Mouse (Mus musculus): ENCODE measurements around the gene Llgl2.
"Not testable (repeated sequence)": the region's sequence is repeated elsewhere in the genome, so short reads cannot be mapped to it uniquely, and the experiment has no call there.

The Llgl2 gene

GRCm38 (mm10) chr11:115834033-115834432 is 10.2 kb downstream of the Llgl2 start:
- no peak for DNase-seq (ENCODE audit: low spot score in 2 of 2)

- DNase-seq (ENCODE audit: low spot score in 2 of 2), result no peak
Measured at GRCm38 (mm10) chr11:115836656-115837395, 13.0 kb downstream of the Llgl2 start.

GRCm38 (mm10) chr11:115837606-115838345 is 13.9 kb downstream of the Llgl2 start:
- no peak for DNase-seq (ENCODE audit: low spot score in 2 of 2)

GRCm38 (mm10) chr11:115838895-115839311 is 15.1 kb downstream of the Llgl2 start:
- DNase-seq (ENCODE audit: low spot score in 2 of 2), result no peak

DNA sequence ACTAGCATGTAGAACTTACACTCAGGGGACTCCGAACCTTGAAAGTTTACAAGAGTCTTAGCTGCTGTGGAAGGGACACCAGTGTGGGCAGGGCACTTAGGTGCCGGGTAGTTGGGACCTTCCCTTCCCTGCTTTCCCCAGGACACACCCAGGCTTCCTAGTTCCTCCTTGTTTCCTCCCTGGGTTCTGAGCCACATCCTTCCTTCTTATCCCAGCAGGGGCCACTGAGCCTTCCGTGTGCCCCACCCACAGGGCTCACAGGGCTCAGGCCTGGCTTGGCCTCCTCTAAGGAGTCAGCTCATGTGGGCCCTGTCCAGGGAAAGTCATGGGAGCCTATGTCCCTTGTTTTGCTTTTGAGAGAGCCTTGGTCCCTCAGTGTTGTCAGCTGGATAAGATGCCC is 15.9 kb downstream of the Llgl2 start:
- no peak for DNase-seq (ENCODE audit: low spot score in 2 of 2)

DNA sequence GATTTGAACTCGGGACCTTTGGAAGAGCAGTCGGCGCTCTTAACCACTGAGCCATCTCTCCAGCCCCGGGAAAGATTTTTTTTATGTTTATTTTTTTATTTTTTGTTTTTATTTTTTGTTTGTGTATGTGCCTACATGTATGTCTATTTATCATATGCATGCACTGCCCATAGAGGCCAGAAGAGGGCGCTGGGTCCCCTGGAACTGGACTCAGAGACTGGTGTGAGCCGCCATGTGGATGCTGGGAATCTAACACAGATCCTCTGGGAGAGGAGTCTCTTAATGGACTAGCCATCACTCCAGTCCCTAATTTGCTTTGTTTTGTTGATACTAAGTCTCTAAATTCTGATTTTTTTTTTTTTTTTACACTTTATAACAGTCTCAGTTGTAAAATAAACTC is 17.2 kb downstream of the Llgl2 start:
- DNase-seq (ENCODE audit: low spot score in 2 of 2), result no peak

- DNase-seq (ENCODE audit: low spot score in 2 of 2), result no peak
Measured at GRCm38 (mm10) chr11:115841961-115842550, 18.2 kb downstream of the Llgl2 start.

- no peak for DNase-seq (ENCODE audit: low spot score in 2 of 2)
Measured at GRCm38 (mm10) chr11:115843141-115843890, 19.5 kb downstream of the Llgl2 start.

GRCm38 (mm10) chr11:115843891-115844239 is 20.0 kb downstream of the Llgl2 start:
- DNase-seq (ENCODE audit: low spot score in 2 of 2), result no peak

DNA sequence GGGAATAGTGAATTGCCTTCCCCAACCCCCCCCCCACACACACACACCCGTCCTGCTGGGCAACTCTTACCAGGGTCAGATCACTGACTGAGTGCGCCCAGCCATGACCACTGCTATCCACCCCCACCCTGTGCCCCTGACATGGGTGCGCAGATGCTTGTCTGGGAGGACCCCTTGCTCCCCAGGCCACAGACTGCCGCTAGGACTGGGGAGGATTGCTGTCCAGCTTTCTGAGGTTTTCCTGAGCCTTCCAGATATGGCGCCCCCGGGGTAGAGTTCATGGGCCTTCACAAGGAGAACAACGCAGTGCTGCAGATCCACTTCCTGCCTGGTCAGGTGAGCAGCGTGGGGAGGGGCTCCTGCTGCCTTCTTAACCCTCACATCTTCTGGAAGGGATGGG is 20.4 kb downstream of the Llgl2 start:
- no peak for DNase-seq (ENCODE audit: low spot score in 2 of 2)

DNA sequence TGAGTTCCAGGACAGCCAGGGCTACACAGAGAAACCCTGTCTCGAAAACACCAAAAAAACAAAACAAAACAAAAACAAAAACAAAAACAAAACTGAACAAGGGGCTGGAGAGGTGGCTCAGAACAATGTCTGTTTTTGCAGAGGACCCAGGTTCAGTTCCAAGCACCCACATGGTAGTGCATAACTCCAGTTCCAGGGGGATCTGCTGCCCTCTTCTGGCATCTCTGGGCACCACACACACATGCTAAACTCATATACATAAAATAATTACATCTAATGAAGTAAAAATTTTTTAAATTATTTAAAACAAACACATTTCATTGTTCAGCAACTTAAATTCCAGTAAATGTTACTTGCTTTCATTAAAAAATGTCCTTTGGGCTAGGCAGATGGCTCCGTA is 22.0 kb downstream of the Llgl2 start:
- no peak for DNase-seq (ENCODE audit: low spot score in 2 of 2)

DNA sequence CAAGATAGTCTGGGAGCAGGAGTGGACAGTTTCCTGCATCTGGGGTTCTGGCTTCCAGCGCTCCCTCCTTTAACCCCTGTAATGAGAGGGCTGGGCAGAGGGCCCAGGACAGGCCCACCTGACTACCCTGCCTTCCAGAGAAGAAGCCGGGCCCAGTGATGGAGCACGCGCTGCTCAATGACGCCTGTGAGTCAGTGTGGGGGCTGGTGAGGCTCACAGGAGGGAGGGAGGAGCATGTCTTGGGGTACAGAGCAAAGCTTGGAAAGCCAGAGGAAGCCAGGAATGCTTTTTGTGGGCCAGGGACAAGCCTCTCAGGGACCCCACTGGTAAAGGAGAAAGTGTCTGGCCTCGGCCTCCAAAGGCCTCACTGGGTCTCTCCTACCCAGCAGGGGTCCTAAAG is 30.8 kb downstream of the Llgl2 start:
- no peak for DNase-seq (ENCODE audit: low spot score in 2 of 2)

DNA sequence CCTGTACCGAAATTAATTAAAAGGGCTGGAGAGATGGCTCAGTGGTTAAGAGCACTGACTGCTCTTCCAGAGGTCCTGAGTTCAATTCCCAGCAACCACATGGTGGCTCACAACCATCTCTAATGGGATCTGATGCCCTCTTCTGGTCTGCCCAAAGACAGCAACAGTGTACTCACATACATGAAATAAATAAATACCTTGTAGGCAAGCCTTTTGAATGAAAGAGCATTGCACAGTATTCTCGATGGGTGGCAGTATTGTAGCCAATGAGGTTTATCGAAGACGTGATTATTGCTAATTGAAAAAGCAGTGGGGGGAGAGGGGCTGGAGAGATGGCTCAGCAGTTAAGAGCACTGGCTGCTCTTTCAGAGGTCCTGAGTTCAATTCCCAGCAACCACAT is 33.3 kb downstream of the Llgl2 start:
- DNase-seq (ENCODE audit: low spot score in 2 of 2), result not testable (repeated sequence)

- no peak for DNase-seq (ENCODE audit: low spot score in 2 of 2)
Measured at GRCm38 (mm10) chr11:115857936-115858335, 34.1 kb downstream of the Llgl2 start.

DNA sequence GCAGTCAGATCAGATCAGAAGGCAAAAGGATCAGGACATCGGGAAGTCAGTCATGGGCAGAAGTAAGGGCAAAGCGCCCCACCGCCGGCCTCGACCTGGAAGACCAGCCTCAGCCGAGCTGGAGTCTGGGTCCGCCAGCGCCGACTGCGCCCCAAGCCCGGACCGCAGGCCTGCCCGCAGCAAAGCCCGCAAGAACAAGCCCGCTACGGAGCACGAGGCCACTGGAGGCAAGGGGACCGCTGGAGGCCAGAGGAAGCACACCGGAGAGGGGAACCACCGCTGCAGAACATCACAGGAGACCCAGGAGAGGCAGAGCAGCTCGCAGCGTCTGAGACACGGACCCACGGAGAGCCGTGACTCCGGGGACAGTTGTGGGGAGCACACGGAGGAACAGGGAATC is 34.5 kb downstream of the Llgl2 start, which contains the start of gene Myo15b:
TSS of gene Myo15b (plus strand) at position 53 of the 400 bp plus-strand sequence.
- DNase-seq (ENCODE audit: low spot score in 2 of 2), result no peak

GRCm38 (mm10) chr11:115859143-115859945 is 35.5 kb downstream of the Llgl2 start:
- peak; percentile 67 to 89 for DNase-seq (ENCODE audit: low spot score in 2 of 2)

DNA sequence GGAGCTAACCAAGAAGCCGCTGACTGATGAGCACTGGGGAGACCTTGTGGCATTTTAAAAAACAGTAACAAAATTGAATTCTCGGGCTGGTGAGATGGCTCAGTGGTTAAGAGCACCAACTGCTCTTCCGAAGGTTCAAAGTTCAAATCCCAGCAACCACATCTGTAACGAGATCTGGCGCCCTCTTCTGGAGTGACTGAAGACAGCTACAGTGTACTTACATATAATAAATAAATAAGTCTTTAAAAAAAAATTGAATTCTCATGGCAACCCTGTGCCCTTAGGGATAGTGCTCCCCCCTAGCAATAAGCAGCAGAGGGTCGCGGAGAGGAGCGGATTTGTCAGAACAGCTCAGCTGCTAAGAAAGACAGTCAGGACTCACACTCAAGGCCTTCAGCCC is 40.0 kb downstream of the Llgl2 start:
- DNase-seq (ENCODE audit: low spot score in 2 of 2), result no peak

- DNase-seq (ENCODE audit: low spot score in 2 of 2), result no peak
Measured at GRCm38 (mm10) chr11:115869393-115869792, 45.5 kb downstream of the Llgl2 start.

DNA sequence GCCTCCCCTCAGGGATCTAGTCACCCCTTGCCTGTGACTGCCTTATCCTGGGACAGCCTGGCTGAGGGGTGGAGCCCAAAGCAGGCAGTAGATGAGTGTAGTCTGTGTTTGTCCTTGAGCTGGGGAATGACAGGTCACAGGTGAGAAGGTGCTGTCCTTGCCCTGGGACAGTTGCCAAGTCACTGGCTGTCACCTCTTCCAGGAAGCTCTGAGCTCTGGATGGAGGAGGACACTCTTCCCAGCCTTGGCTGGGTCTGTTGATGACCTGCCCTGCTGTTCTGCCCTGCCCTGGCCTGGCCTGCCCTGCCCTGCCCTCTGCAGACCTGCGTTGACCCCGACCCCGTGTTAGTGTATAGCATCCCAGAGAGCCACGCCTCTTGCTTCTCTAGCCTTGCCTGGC is 48.6 kb downstream of the Llgl2 start:
- no peak for DNase-seq (ENCODE audit: low spot score in 2 of 2)

GRCm38 (mm10) chr11:115875935-115876334 is 52.1 kb downstream of the Llgl2 start:
- DNase-seq (ENCODE audit: low spot score in 2 of 2), result no peak

- no peak for DNase-seq (ENCODE audit: low spot score in 2 of 2)
Measured at GRCm38 (mm10) chr11:115876438-115876837, 52.6 kb downstream of the Llgl2 start.

Data from thymus, postnatal 10 days (tissue).